Mouse (Mus musculus) ES-Bruce4 (cell line): Measurements from ENCODE around the gene Fuom. TPM values are rescaled to one million over a fixed set of nuclear protein-coding genes. Genes with fewer than 3 reads are reported as not detected.

Experiments
- H3K27ac ChIP-seq: 2 replicates; pipeline ENCODE4 v1.5.1; 2012; ENCODE audit warnings: low read length, inconsistent platforms; ENCODE audit not compliant: insufficient read depth
- H3K27me3 ChIP-seq: 2 replicates; pipeline ENCODE4 v1.6.1; 2012; ENCODE audit warnings: mild to moderate bottlenecking, low read length, inconsistent platforms; ENCODE audit not compliant: control insufficient read depth, poor library complexity, insufficient read depth, severe bottlenecking
- H3K36me3 ChIP-seq: 2 replicates; pipeline ENCODE4 v1.6.1; 2012; ENCODE audit warnings: inconsistent platforms, mild to moderate bottlenecking, low read length, moderate library complexity; ENCODE audit not compliant: control insufficient read depth, poor library complexity, insufficient read depth, severe bottlenecking
- H3K4me1 ChIP-seq: one replicate; pipeline ENCODE4 v1.8.1; 2011; ENCODE audit warnings: low read length; ENCODE audit not compliant: control insufficient read depth, insufficient read depth
- H3K4me3 ChIP-seq: 2 replicates; pipeline ENCODE4 v1.5.1; 2011; ENCODE audit warnings: low read depth, mild to moderate bottlenecking, low read length
- H3K9ac ChIP-seq: 2 replicates; pipeline ENCODE4 v1.6.1; 2012; ENCODE audit warnings: low read depth, mild to moderate bottlenecking, inconsistent platforms; ENCODE audit not compliant: poor library complexity, severe bottlenecking
- H3K9me3 ChIP-seq: replicated peaks from 2 replicates; pipeline ENCODE4 v1.6.1; 2012; ENCODE audit warnings: mild to moderate bottlenecking, low read length, inconsistent platforms; ENCODE audit not compliant: control insufficient read depth, poor library complexity, insufficient read depth, severe bottlenecking
- CTCF ChIP-seq: IDR thresholded peaks from one replicate; pipeline ENCODE4 v1.8.1; 2011; ENCODE audit warnings: low read depth, low read length
- EP300 ChIP-seq: IDR thresholded peaks from 2 replicates; pipeline ENCODE4 v1.6.1; 2011; ENCODE audit warnings: low read depth, low read length; ENCODE audit not compliant: insufficient read depth
- POLR2A ChIP-seq: IDR thresholded peaks from one replicate; pipeline ENCODE4 v1.8.1; 2011; ENCODE audit warnings: low read length; ENCODE audit not compliant: insufficient read depth
- polyA plus RNA-seq: library from polyadenylated mRNA; stranded (reverse); fragments of >200 nt; gene quantifications from 2 replicates; pipeline ENCODE4 v1.2.4, GENCODE M21; 2011; ENCODE audit warnings: low read depth; ENCODE audit not compliant: missing spikeins, insufficient read depth, insufficient read length

Fuom gene
- polyA plus RNA-seq, 1 experiment, result 24.1 TPM

- H3K27me3 ChIP-seq, result no peaks in the 10 kb centered on the region
- H3K27ac ChIP-seq, result no peak overlapping the region
- no peak for TF ChIP-seq EP300
- TF ChIP-seq CTCF, result no peak
- TF ChIP-seq POLR2A, result no peak
- H3K9me3 ChIP-seq, result no peaks in the 10 kb centered on the region
- no peaks in the 10 kb centered on the region for H3K4me1 ChIP-seq
- H3K9ac ChIP-seq, result no peak overlapping the region
- H3K4me3 ChIP-seq, result no peak overlapping the region
- no peaks in the 10 kb centered on the region for H3K36me3 ChIP-seq
Observed at GRCm38 (mm10) chr7:140096055-140096454, 6.2 kb downstream of the Fuom start.

GRCm38 (mm10) chr7:140095556-140095955, 6.7 kb downstream of the Fuom start:
- H3K27me3 ChIP-seq, result no peaks in the 10 kb centered on the region
- H3K4me1 ChIP-seq, result no peaks in the 10 kb centered on the region
- TF ChIP-seq POLR2A (no peak), EP300 (no peak), CTCF (no peak)
- H3K9ac ChIP-seq, result no peak overlapping the region
- H3K27ac ChIP-seq, result no peak overlapping the region
- H3K36me3 ChIP-seq, result no peaks in the 10 kb centered on the region
- no peaks in the 10 kb centered on the region for H3K9me3 ChIP-seq
- no peak overlapping the region for H3K4me3 ChIP-seq

GRCm38 (mm10) chr7:140094954-140095353, 7.3 kb downstream of the Fuom start:
- no peak overlapping the region for H3K9ac ChIP-seq
- H3K4me3 ChIP-seq, result no peak overlapping the region
- no peaks in the 10 kb centered on the region for H3K4me1 ChIP-seq
- no peak overlapping the region for H3K27ac ChIP-seq
- no peaks in the 10 kb centered on the region for H3K9me3 ChIP-seq
- H3K36me3 ChIP-seq, result no peaks in the 10 kb centered on the region
- H3K27me3 ChIP-seq, result no peaks in the 10 kb centered on the region
- TF ChIP-seq CTCF (no peak), POLR2A (no peak), EP300 (no peak)

- no peaks in the 10 kb centered on the region for H3K27me3 ChIP-seq
- H3K4me3 ChIP-seq, result no peak within 1 kb of the TSS
- no peak within 1 kb of the TSS for H3K9ac ChIP-seq
- H3K9me3 ChIP-seq, result no peaks in the 10 kb centered on the region
- H3K27ac ChIP-seq, result no peak within 1 kb of the TSS
- TF ChIP-seq CTCF (no peak), POLR2A (no peak), EP300 (no peak)
- no peaks in the 10 kb centered on the region for H3K4me1 ChIP-seq
- H3K36me3 ChIP-seq, result no peaks in the 10 kb centered on the region
Observed at GRCm38 (mm10) chr7:140092924-140093528, 9.2 kb downstream of the Fuom start, which contains the start of gene Prap1. Prap1 (plus strand) TSS chr7:140093395.

- TF ChIP-seq CTCF (no peak), POLR2A (no peak), EP300 (no peak)
- no peaks in the 10 kb centered on the region for H3K4me1 ChIP-seq
- H3K9ac ChIP-seq, result no peak overlapping the region
- H3K9me3 ChIP-seq, result no peaks in the 10 kb centered on the region
- no peaks in the 10 kb centered on the region for H3K36me3 ChIP-seq
- no peak overlapping the region for H3K4me3 ChIP-seq
- no peak overlapping the region for H3K27ac ChIP-seq
- no peaks in the 10 kb centered on the region for H3K27me3 ChIP-seq
Observed at GRCm38 (mm10) chr7:140090601-140091000, 11.6 kb downstream of the Fuom start.

DNA sequence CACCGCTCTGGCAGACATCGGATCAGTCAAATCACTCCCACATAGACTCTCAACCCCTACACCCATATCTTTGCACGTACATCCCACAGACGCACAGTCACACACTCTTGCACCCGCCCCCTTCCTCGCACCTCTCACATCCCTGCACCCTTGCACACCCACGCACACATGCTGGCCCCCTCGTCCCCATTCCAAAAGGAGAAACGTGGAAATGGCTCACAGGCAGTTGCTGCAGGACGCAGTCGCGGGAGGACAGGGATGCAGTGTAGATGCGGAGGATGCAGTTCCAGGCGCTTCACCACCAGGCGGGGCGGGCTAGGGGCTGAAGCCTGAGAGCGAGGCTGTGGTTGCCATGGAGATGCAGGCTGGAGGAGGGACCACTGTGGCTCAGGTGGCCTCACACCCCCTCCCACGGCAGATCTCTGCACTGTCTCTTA, 20.0 kb downstream of the Fuom start, which contains the start of gene Caly:
Gene Caly, minus strand, starts transcription at position 307 of the 437 bp plus-strand sequence.
- no peaks in the 10 kb centered on the region for H3K27me3 ChIP-seq
- no peaks in the 10 kb centered on the region for H3K36me3 ChIP-seq
- TF ChIP-seq EP300 (no peak), CTCF (peak; percentile 41), POLR2A (no peak)
- no peak within 1 kb of the TSS for H3K27ac ChIP-seq
- no peak within 1 kb of the TSS for H3K9ac ChIP-seq
- H3K4me3 ChIP-seq, result no peak within 1 kb of the TSS
- H3K9me3 ChIP-seq, result no peaks in the 10 kb centered on the region
- no peaks in the 10 kb centered on the region for H3K4me1 ChIP-seq
